Mouse (Mus musculus): ENCODE results near the gene Cyp1a2. TPM values are rescaled to one million over a fixed set of nuclear protein-coding genes. Genes with fewer than 3 reads are reported as not detected.
"Not testable (repeated sequence)": the region's sequence is repeated elsewhere in the genome, so short reads cannot be mapped to it uniquely, and the experiment has no call there.

Cyp1a2 gene
- polyA plus RNA-seq, 1 experiment from 2014 or later, result not detected

DNA sequence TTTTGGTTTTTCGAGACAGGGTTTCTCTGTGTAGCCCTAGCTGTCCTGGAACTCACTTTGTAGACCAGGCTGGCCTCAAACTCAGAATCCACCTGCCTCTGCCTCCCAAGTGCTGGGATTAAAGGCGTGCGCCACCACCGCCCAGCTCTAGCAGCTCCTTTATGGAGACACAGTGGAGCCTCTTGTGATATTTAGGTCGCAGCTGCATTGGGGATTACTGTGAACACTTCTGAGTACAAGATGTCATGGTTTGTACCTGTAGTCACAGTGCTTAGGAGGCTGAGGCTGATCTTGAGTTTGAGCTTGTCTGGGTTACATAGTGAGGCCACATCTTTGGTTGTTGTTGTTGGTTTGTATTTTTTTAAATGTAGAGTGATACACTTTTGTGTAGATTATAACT, 26.7 kb upstream of the Cyp1a2 start:
- not testable (repeated sequence) for H3K27ac ChIP-seq (replicated peaks; ENCODE audit: low read depth, low read length); H3K27me3 ChIP-seq (replicated peaks; ENCODE audit: control insufficient read depth, insufficient read depth, low read length); H3K9ac ChIP-seq (ENCODE audit: low read depth, low read length); H3K4me2 ChIP-seq (ENCODE audit: low read depth, low read length); H3K9me3 ChIP-seq (ENCODE audit: control insufficient read depth, low read length); DNase-seq (ENCODE audit: low spot score); ATAC-seq (ENCODE audit: low read depth); H3K4me1 ChIP-seq (ENCODE audit: control insufficient read depth, insufficient read depth, low read length); H3K4me3 ChIP-seq (ENCODE audit: low read depth, low read length)
- WGBS, result 90% methylated on average over 5 of the region's 5 CpGs
- peaks cover 21% of the 10 kb centered on the region for H3K36me3 ChIP-seq (ENCODE audit: control insufficient read depth, insufficient read depth, low read length)

DNA sequence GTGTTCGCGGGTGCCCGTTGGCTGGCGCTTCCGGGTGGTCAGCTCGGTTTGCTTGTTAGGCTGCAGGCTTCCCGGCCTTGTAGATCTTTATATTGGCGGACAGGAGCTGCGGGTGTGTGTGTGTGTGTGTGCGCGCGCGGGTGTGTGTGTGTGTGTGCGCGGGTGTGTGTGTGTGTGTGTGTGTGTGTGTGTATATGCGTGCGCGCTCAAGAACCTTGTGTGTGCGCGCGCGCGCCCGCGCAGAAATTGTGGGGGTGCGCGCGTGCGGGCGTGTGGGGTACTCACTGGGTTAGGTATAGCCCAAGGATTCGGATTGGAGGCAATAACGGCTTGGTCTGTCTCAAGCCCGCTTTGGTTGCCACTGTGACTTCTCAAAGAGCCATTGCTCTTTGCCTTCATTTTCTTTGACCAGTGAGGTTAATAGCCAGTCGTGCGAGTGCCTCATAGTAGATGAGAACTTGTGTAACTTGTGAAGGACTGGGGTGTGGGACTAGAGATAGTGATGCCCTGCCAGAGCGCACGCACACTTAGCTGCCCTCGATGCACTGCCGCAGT, 25.3 kb upstream of the Cyp1a2 start:
- ATAC-seq (ENCODE audit: low read depth) (peak; percentile 68), DNase-seq (ENCODE audit: low spot score) (peak; percentile 57)
- peak overlapping the region; percentile 88 for H3K4me2 ChIP-seq (ENCODE audit: low read depth, low read length)
- 8% methylated on average over 17 of the region's 39 CpGs for WGBS
- H3K27me3 ChIP-seq (replicated peaks; ENCODE audit: control insufficient read depth, insufficient read depth, low read length), result no peaks in the 10 kb centered on the region
- peaks cover 8% of the 10 kb centered on the region for H3K4me1 ChIP-seq (ENCODE audit: control insufficient read depth, insufficient read depth, low read length)
- peak overlapping the region; percentile 95 for H3K4me3 ChIP-seq (ENCODE audit: low read depth, low read length)
- H3K36me3 ChIP-seq (ENCODE audit: control insufficient read depth, insufficient read depth, low read length), result peaks cover 7% of the 10 kb centered on the region; the same call in 1 of the 2 replicates
- H3K9me3 ChIP-seq (ENCODE audit: control insufficient read depth, low read length), result peaks cover 5% of the 10 kb centered on the region; the same call in 1 of the 2 replicates
- peak overlapping the region; percentile 83 for H3K27ac ChIP-seq (replicated peaks; ENCODE audit: low read depth, low read length)
- peak overlapping the region; percentile 97 for H3K9ac ChIP-seq (ENCODE audit: low read depth, low read length)

DNA sequence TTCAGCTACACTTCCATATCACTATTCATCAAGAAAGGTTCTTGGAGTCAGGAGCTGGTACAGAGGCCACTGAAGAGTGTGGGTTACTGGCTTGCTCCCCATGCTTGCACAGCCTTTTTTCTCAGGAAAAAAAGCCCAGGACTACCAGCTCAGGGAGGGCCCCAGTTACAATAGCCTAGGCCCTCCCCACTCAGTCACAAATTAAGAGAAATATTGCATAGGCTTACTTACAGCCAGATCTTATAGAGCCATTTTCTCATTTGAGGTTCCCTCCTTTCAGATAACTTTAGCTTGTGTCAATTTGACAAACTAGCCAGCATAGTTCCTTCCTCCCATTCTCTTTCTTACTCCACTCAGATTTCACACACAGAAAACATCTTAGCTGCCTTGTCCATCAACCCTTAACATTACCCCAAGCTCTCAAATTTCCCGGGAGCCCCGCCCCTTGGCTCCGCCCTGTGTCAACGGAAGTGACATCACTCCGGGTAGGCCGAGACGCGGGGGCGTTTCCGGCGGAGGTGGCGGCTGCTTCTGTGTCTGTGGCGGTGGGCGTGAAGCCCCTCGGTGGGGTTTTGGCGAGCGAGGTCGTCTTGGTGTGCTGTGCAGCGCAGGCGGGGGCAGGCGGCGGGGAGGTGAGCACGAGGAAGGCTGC, 24.7 kb upstream of the Cyp1a2 start, which contains the start of gene Edc3:
Gene Edc3 (plus strand): TSS at position 473 of the 652 bp plus-strand sequence.
- ATAC-seq (ENCODE audit: low read depth) (peak; percentile 95), DNase-seq (ENCODE audit: low spot score) (peak; percentile 95)
- peaks cover 8% of the 10 kb centered on the region for H3K4me1 ChIP-seq (ENCODE audit: control insufficient read depth, insufficient read depth, low read length)
- H3K27ac ChIP-seq (replicated peaks; ENCODE audit: low read depth, low read length), result peak within 1 kb of the TSS; percentile 83
- H3K4me3 ChIP-seq (ENCODE audit: low read depth, low read length), result peak within 1 kb of the TSS; percentile 95
- H3K36me3 ChIP-seq (ENCODE audit: control insufficient read depth, insufficient read depth, low read length), result 0 out of 2 replicates have a peak, but pooled peaks cover 2% of the 10 kb centered on the region
- H3K9me3 ChIP-seq (ENCODE audit: control insufficient read depth, low read length), result peaks cover 5% of the 10 kb centered on the region; the same call in 1 of the 2 replicates
- no peaks in the 10 kb centered on the region for H3K27me3 ChIP-seq (replicated peaks; ENCODE audit: control insufficient read depth, insufficient read depth, low read length)
- H3K4me2 ChIP-seq (ENCODE audit: low read depth, low read length), result peak within 1 kb of the TSS; percentile 88
- 1% methylated on average over 20 of the region's 23 CpGs for WGBS
- H3K9ac ChIP-seq (ENCODE audit: low read depth, low read length), result peak within 1 kb of the TSS; percentile 97

DNA sequence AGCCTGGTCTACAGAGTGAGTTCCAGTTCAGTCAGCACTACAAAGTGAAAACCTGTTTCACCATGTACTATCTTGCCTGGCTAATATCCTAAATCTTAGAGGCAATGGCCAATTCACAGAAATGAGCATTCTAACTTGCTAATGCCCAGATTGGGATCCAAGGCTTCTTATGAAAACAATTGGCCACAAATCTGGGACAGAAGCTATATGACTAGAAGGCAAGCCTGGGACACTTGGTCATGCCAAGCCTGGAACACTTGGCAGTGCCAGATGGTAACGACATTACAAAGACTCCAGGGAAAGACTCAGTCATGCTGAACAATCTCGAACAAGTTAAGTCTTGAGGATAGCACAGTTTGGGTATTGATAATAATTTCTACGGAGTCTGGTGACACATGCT, 23.0 kb upstream of the Cyp1a2 start:
- Histone ChIP-seq H3K36me3 (ENCODE audit: control insufficient read depth, insufficient read depth, low read length) (no peaks in the 10 kb centered on the region), H3K27me3 (replicated peaks; ENCODE audit: control insufficient read depth, insufficient read depth, low read length) (no peaks in the 10 kb centered on the region), H3K9ac (ENCODE audit: low read depth, low read length) (no peak overlapping the region), H3K4me3 (ENCODE audit: low read depth, low read length) (no peak overlapping the region), H3K9me3 (ENCODE audit: control insufficient read depth, low read length) (peaks cover 5% of the 10 kb centered on the region; the same call in 1 of the 2 replicates), H3K4me1 (ENCODE audit: control insufficient read depth, insufficient read depth, low read length) (peaks cover 8% of the 10 kb centered on the region), H3K27ac (replicated peaks; ENCODE audit: low read depth, low read length) (no peak overlapping the region), H3K4me2 (ENCODE audit: low read depth, low read length) (no peak overlapping the region)
- ATAC-seq (ENCODE audit: low read depth) (no peak), DNase-seq (ENCODE audit: low spot score) (no peak)
- WGBS, result 79% methylated on average over 3 of the region's 3 CpGs

DNA sequence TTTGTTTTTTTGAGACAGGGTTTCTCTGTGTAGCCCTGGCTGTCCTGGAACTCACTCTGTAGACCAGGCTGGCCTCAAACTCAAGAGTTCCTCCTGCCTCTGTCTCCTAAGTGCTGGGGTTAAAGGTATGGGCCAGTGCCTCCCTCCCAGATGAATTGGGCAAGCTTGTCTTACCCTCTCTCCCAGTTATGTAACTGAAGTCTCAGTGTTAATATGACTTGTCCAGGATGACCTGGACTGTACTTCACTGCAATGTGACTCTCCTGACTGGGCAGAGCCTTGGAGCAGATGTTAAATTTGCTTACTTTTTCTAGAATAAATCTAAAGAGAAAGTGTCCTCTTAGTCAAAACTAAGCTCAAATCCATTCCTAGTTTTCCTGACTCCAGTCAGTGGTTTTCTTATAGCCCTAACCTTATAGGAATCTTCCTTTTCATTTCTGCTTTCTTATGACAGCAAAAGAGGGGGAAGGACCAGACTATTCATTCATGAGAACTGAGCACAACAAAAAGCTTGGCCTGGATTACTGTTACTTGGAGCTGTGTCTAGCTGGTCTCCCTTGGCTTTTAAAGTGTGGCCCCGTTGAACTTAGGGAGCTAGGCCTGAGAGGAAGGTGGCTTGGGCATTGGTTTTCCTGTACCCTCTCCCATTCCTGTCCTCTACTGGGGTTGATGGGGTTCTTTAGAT, 15.1 kb upstream of the Cyp1a2 start:
- H3K9me3 ChIP-seq (ENCODE audit: control insufficient read depth, low read length), result no peaks in the 10 kb centered on the region

DNA sequence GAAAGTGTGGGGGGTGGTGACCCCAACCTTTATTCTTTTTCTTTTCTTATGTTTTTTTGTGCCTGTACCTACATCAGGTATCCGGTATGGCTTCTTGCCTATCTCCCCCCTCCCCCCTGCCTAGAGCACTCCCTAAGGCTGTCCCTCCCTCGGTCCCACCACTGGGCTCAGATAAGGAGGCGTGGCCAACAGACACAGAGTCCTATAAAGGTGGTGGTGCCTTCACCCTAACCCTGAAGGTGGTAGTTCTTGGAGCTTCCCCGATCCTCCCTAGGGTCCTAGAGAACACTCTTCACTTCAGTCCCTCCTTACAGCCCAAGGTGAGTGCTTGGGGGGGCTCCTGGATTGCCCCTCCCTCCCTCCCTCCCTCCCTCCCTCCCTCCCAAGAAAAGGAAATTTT, 13.9 kb upstream of the Cyp1a2 start:
- DNase-seq (ENCODE audit: low spot score) (no peak), ATAC-seq (ENCODE audit: low read depth) (no peak)
- Histone ChIP-seq H3K4me2 (ENCODE audit: low read depth, low read length) (no peak overlapping the region), H3K36me3 (ENCODE audit: control insufficient read depth, insufficient read depth, low read length) (no peaks in the 10 kb centered on the region), H3K9ac (ENCODE audit: low read depth, low read length) (no peak overlapping the region), H3K27ac (replicated peaks; ENCODE audit: low read depth, low read length) (no peak overlapping the region), H3K4me3 (ENCODE audit: low read depth, low read length) (no peak overlapping the region), H3K4me1 (ENCODE audit: control insufficient read depth, insufficient read depth, low read length) (peaks cover 5% of the 10 kb centered on the region; the same call in 1 of the 2 replicates), H3K27me3 (replicated peaks; ENCODE audit: control insufficient read depth, insufficient read depth, low read length) (peaks cover 31% of the 10 kb centered on the region), H3K9me3 (ENCODE audit: control insufficient read depth, low read length) (no peaks in the 10 kb centered on the region)
- 23% methylated on average over 4 of the region's 4 CpGs for WGBS

More for the DNA sequence above, 15.1 kb upstream of the Cyp1a2 start:
- peak; percentile 34 for DNase-seq (ENCODE audit: low spot score)
- Histone ChIP-seq H3K27ac (replicated peaks; ENCODE audit: low read depth, low read length) (no peak overlapping the region), H3K4me2 (ENCODE audit: low read depth, low read length) (no peak overlapping the region), H3K4me3 (ENCODE audit: low read depth, low read length) (no peak overlapping the region), H3K9ac (ENCODE audit: low read depth, low read length) (no peak overlapping the region), H3K36me3 (ENCODE audit: control insufficient read depth, insufficient read depth, low read length) (no peaks in the 10 kb centered on the region), H3K4me1 (ENCODE audit: control insufficient read depth, insufficient read depth, low read length) (peaks cover 5% of the 10 kb centered on the region; the same call in 1 of the 2 replicates), H3K27me3 (replicated peaks; ENCODE audit: control insufficient read depth, insufficient read depth, low read length) (peaks cover 31% of the 10 kb centered on the region)
- ATAC-seq (ENCODE audit: low read depth), result no peak
- 72% methylated on average over 1 of the region's 1 CpGs for WGBS

GRCm38 (mm10) chr9:57696380-57697285, 13.1 kb upstream of the Cyp1a2 start:
- H3K27ac ChIP-seq (replicated peaks; ENCODE audit: low read depth, low read length), result no peak overlapping the region
- H3K36me3 ChIP-seq (ENCODE audit: control insufficient read depth, insufficient read depth, low read length), result no peaks in the 10 kb centered on the region
- H3K4me2 ChIP-seq (ENCODE audit: low read depth, low read length), result peak overlapping the region; percentile 73
- H3K9ac ChIP-seq (ENCODE audit: low read depth, low read length), result peak overlapping the region; percentile 53
- H3K9me3 ChIP-seq (ENCODE audit: control insufficient read depth, low read length), result no peaks in the 10 kb centered on the region
- H3K27me3 ChIP-seq (replicated peaks; ENCODE audit: control insufficient read depth, insufficient read depth, low read length), result peaks cover 31% of the 10 kb centered on the region
- H3K4me1 ChIP-seq (ENCODE audit: control insufficient read depth, insufficient read depth, low read length), result peaks cover 5% of the 10 kb centered on the region; the same call in 1 of the 2 replicates
- WGBS, result under 1% methylated on average over 38 of the region's 42 CpGs
- H3K4me3 ChIP-seq (ENCODE audit: low read depth, low read length), result peak overlapping the region; percentile 44
- ATAC-seq (ENCODE audit: low read depth) (0 out of 2 replicates have a peak, but pooled peaks have one; percentile 53), DNase-seq (ENCODE audit: low spot score) (peak; percentile 57)

DNA sequence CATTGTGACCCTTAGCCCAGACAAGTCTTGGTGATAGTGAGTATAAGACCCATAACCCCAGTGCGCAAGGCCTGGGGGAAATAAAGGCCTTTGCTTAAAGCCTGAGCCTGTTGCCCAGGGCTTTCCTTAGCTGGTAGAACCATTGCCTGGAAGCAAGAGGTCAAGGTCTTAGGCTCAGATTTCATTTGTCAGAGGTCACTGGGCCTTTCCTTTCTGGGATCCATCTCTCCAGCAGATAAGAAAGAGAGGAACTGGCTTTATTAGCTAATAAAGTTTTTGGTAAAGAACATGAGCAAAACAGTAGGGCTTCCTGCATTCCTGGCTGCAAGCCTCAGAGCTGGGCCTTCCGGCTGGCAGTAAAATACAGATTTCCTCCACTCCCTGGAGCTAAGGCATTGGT, 10.6 kb upstream of the Cyp1a2 start:
- no peaks in the 10 kb centered on the region for H3K9me3 ChIP-seq (ENCODE audit: control insufficient read depth, low read length)
- peaks cover 5% of the 10 kb centered on the region; the same call in 1 of the 2 replicates for H3K4me1 ChIP-seq (ENCODE audit: control insufficient read depth, insufficient read depth, low read length)
- ATAC-seq (ENCODE audit: low read depth), result no peak
- 84% methylated on average over 2 of the region's 2 CpGs for WGBS
- H3K36me3 ChIP-seq (ENCODE audit: control insufficient read depth, insufficient read depth, low read length), result no peaks in the 10 kb centered on the region
- no peak for DNase-seq (ENCODE audit: low spot score)
- peaks cover 31% of the 10 kb centered on the region for H3K27me3 ChIP-seq (replicated peaks; ENCODE audit: control insufficient read depth, insufficient read depth, low read length)
- no peak overlapping the region for H3K27ac ChIP-seq (replicated peaks; ENCODE audit: low read depth, low read length)
- no peak overlapping the region for H3K4me2 ChIP-seq (ENCODE audit: low read depth, low read length)
- no peak overlapping the region for H3K9ac ChIP-seq (ENCODE audit: low read depth, low read length)
- no peak overlapping the region for H3K4me3 ChIP-seq (ENCODE audit: low read depth, low read length)
